Mouse (Mus musculus) bone marrow macrophage, adult 2 months (primary cell): Measurements from ENCODE around the gene Ccnd2. TPM values are rescaled to one million over a fixed set of nuclear protein-coding genes. Genes with fewer than 3 reads are reported as not detected.

Experiments
- H3K27ac ChIP-seq: 2 replicates; pipeline ENCODE4 v1.5.1; 2012; ENCODE audit warnings: low read depth, low read length; ENCODE audit not compliant: insufficient read depth
- H3K4me1 ChIP-seq: 2 replicates; pipeline ENCODE4 v1.6.1; 2012; ENCODE audit warnings: low read length; ENCODE audit not compliant: control insufficient read depth, insufficient read depth
- H3K4me3 ChIP-seq: 2 replicates; pipeline ENCODE4 v1.5.1; 2012; ENCODE audit warnings: mild to moderate bottlenecking, low read length, moderate library complexity; ENCODE audit not compliant: insufficient read depth
- CTCF ChIP-seq: IDR thresholded peaks from 2 replicates; pipeline ENCODE4 v1.5.1; 2012; ENCODE audit warnings: low read depth, mild to moderate bottlenecking, low read length, moderate library complexity
- POLR2A ChIP-seq: IDR thresholded peaks from 2 replicates; pipeline ENCODE4 v1.6.1; 2012; ENCODE audit warnings: mild to moderate bottlenecking, low read depth, low read length, borderline replicate concordance
- polyA plus RNA-seq: library from polyadenylated mRNA; stranded (reverse); fragments of >200 nt; gene quantifications from 2 replicates; pipeline ENCODE4 v1.2.4, GENCODE M21; 2012; ENCODE audit not compliant: missing spikeins, insufficient read depth, insufficient read length

Ccnd2 gene
- 1.3 and 1.7 TPM in 2 replicates for polyA plus RNA-seq

DNA sequence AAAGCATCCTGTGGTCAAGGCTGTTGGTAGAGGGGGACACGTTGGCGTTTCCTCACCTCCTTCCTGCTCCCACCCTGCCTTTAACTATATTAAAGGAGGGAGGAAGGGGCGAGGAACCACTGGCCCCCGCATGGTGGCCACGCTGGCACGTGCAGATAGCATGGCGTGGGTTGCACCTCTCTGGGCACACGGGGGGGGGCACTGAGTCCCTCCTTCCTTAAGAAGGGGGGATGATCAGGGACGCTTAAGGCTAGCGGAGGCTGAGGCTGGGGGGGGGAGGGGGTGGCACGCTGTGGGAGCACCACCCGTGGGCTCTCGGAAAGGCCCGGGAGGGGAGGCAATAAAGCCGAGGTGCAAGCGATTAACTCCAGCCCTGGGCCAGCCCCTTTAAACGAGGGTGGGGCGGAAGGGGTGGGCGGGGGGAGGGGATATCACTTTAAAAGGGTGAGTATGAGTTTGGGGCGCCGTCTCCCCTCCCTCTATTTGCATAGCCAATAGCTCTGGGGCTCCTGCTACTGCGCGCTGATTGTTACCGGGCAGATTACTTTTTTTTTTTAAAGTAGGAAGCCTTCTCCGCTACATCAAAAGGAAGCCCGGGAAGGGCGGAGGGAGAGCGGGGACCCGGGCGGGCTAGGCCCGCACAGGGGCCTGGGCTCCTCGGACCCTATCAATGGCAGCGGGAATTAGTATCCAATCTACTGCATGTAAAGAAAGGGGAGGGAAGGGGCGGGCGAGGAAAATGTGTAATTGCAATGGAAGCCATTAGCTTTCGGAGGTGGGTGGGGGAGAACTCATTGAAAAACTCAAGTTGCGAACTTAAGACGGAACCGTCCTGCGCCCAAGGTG is at the start of gene Ccnd2:
Ccnd2 (minus strand) TSS at position 88 of the 846 bp plus-strand sequence.
- peaks cover 4% of the 10 kb centered on the region; the same call in 1 of the 2 replicates for H3K4me1 ChIP-seq
- no peak within 1 kb of the TSS for H3K4me3 ChIP-seq
- no peak for TF ChIP-seq POLR2A
- TF ChIP-seq CTCF = no peak
- no peak within 1 kb of the TSS for H3K27ac ChIP-seq

GRCm38 (mm10) chr6:127196985-127197384 is 45.0 kb upstream of the Ccnd2 start:
- Histone ChIP-seq H3K4me1 (no peaks in the 10 kb centered on the region), H3K27ac (no peak overlapping the region), H3K4me3 (no peak overlapping the region)
- TF ChIP-seq CTCF = no peak
- TF ChIP-seq POLR2A = no peak

- H3K4me3 ChIP-seq = no peak overlapping the region
- no peak for TF ChIP-seq POLR2A
- TF ChIP-seq CTCF = no peak
- H3K27ac ChIP-seq = no peak overlapping the region
- no peaks in the 10 kb centered on the region for H3K4me1 ChIP-seq
These were observed 29.3 kb upstream of the Ccnd2 start for GRCm38 (mm10) chr6:127181296-127181695.

DNA sequence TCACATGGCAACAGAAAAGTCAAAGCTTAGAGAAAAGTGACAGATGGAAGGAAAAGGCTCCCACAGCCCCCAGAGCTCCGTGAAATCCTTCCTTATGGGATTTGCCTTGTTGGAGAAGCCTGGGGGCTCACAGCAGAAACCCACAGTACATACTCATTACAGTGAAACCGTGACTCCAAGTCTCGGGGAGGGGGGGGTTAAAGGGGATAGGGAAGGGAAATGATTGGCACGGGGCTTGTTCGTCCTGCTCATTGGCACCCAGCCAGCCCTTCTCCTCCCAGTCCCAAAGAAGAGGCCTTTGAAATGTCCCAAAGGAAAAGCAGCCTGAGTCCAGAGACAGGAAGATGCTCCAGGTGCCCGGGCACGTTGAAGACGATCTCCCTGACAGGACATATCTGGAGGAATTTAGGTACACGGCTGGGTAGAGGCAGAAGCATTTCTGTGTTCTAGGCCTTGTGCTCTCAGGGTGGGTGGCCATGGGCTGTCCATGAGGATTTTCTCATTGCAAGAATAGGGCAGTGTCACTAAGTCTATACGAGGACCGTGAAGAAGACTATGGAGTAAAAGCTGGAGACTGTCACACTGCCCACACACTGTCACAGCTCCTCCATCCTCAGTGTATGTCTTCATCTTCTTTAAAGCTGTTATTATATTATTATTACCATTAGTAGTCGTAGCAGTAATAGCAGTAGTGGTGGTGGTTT is 27.2 kb upstream of the Ccnd2 start:
- H3K4me1 ChIP-seq = no peaks in the 10 kb centered on the region
- no peak overlapping the region for H3K27ac ChIP-seq
- H3K4me3 ChIP-seq = no peak overlapping the region
- TF ChIP-seq CTCF = no peak
- no peak for TF ChIP-seq POLR2A

DNA sequence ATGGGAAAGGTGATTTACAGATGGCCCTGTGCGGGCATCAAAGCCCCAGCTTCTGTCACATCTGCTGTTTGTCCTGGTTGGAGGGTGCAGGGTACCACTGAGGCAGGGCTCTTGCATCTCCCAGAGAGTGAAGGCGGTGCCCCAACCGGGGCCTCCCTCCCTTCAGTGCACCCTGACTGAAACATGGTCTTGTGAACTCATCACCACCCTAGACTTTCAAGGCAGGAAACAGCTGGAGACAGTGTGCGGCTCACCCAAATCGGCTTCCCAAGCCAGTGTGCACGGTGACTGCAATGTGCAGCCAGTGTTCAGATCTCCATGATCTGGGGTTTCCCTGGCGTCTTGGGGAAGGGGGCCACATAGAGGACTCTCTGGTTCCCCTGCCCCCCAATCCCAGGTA is 26.0 kb upstream of the Ccnd2 start:
- Histone ChIP-seq H3K4me1 (no peaks in the 10 kb centered on the region), H3K4me3 (no peak overlapping the region), H3K27ac (no peak overlapping the region)
- no peak for TF ChIP-seq CTCF
- TF ChIP-seq POLR2A = no peak

DNA sequence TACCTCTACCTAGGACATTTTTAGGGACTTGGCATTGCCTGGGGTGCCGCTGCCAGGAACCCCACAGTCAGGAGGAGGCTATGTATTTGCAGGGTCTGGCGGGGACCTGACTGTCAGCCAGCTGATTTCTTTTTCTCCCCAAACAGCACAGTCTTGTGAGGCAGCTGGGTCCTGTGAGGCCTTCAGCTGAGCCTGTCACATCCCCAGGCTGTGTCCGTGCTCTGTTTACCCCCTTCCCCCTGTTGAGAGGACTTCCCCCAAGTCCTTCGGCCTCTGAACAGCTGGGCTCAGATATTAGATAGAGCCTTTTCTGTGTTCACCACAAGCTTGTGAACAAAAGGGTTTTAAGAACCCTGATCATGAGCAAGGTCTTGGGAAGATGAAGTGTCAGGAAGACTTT is 25.4 kb upstream of the Ccnd2 start:
- TF ChIP-seq POLR2A (no peak), CTCF (no peak)
- Histone ChIP-seq H3K4me1 (no peaks in the 10 kb centered on the region), H3K4me3 (no peak overlapping the region), H3K27ac (no peak overlapping the region)

DNA sequence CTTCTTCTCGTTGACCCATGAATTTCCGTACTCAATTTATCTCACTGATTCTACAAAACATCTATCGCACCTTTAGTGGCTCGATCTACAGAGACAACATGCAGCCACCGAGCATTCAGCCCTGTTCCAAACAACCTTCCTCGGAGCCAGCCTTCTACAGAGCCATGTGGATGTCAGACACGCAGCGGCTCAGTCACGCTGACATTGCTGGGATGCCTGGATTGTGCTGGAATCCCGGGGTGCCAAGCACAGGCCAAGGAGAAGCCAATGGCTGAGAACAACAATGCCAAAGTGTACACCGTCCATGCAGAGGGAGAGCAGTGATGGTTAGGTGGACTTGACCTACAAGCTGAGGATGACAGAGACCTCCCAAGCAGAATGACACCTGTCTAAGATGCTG is 20.5 kb upstream of the Ccnd2 start:
- no peaks in the 10 kb centered on the region for H3K4me1 ChIP-seq
- H3K27ac ChIP-seq = no peak overlapping the region
- H3K4me3 ChIP-seq = no peak overlapping the region
- TF ChIP-seq CTCF (no peak), POLR2A (no peak)

GRCm38 (mm10) chr6:127170734-127171133 is 18.7 kb upstream of the Ccnd2 start:
- H3K4me1 ChIP-seq = peaks cover 5% of the 10 kb centered on the region; the same call in 1 of the 2 replicates
- H3K4me3 ChIP-seq = no peak overlapping the region
- TF ChIP-seq CTCF (no peak), POLR2A (no peak)
- H3K27ac ChIP-seq = no peak overlapping the region

GRCm38 (mm10) chr6:127165663-127166062 is 13.7 kb upstream of the Ccnd2 start:
- Histone ChIP-seq H3K4me1 (peaks cover 23% of the 10 kb centered on the region), H3K27ac (no peak overlapping the region), H3K4me3 (no peak overlapping the region)
- TF ChIP-seq POLR2A = no peak
- no peak for TF ChIP-seq CTCF

DNA sequence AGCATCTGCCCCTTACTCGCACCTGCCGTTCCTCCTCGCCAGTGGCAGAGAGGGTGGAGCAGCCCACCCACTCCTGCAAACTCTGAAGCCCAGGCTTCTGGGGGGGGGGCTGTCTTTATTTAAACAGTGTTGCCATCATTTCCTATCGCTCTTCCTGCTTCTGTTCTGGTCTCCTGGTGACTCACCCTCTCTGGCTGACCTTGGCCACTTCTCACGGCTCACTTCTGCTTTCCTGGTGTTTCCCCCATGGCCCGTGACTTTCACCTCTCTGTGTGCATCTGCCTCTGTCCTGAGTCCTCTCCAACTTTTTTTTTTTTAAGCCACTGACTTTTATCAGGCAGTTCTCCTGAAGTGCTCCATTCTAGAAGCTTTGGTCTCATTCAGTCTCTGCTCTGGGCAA is 10.8 kb upstream of the Ccnd2 start:
- peaks cover 23% of the 10 kb centered on the region for H3K4me1 ChIP-seq
- TF ChIP-seq CTCF (no peak), POLR2A (no peak)
- no peak overlapping the region for H3K4me3 ChIP-seq
- H3K27ac ChIP-seq = no peak overlapping the region
